Mouse (Mus musculus): ENCODE results near the gene Capn11.

Capn11 gene

DNA sequence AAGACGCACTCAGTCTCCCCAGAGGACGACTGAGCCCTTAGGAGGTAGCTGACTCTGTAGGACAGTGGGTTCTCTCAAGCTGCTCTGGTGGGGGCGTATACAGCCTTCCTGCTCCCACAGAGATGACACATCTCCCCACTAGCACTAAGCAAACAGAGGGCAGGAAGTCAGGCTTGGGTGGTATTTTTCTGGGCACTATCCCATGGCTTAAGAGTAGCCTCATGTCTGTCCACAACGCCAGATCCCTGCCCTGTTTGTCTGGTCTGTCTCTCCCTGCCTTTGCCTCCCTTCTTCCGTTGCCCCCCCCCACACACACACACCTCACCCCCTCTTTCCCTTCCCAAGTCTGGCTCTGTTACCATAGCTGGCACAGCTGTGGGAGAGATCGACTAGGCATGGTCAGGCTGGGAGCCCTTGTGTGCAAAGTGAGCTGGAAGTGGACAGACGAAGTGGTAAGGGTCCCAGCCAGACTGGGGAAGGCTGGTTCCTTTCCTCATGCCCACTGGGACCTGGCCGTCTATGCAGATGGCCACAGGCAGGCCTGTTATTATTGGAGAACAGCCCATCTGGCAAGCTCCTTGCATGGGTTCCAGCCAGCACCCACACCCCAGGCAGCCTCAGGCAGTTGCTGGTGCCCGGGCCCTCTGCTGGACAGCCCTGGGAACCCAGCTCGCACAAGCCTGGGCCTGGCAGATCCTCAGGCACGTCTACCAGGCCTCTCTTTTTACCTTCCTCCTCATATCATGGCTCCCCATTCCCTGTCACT, 62.3 kb downstream of the Capn11 start:
- peak; percentile 62 for DNase-seq

DNA sequence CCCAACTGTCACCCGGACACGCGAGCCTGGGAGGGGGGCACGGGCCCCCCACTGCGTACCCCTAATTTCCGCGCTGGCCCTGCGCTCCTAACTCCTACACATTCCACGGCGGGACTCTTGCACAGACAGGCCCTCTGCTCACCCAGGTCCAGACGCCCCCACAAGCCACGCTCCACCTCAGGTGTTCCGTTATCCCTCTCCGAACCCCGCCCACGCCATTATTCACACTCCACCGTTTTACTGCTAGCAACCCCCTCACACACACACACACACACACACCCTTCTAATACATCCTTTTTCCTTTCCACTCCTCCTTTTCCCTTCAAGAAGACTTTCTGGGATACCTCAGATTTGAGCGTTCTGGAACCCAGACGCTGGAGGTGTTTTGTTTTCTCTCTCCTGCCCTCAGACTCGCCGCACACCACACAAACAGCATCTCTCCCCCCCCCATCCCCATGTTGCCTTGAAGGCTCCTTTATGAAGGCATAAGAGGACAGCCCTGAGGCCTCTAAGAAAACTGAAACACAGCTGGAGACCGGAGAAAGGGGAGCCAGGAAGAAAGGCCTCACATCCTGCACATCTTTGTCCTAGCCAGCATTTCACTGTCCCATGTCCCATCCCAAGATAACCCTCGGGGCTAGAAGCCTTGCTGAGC, 63.3 kb downstream of the Capn11 start:
- DNase-seq, result peak; percentile 43

DNA sequence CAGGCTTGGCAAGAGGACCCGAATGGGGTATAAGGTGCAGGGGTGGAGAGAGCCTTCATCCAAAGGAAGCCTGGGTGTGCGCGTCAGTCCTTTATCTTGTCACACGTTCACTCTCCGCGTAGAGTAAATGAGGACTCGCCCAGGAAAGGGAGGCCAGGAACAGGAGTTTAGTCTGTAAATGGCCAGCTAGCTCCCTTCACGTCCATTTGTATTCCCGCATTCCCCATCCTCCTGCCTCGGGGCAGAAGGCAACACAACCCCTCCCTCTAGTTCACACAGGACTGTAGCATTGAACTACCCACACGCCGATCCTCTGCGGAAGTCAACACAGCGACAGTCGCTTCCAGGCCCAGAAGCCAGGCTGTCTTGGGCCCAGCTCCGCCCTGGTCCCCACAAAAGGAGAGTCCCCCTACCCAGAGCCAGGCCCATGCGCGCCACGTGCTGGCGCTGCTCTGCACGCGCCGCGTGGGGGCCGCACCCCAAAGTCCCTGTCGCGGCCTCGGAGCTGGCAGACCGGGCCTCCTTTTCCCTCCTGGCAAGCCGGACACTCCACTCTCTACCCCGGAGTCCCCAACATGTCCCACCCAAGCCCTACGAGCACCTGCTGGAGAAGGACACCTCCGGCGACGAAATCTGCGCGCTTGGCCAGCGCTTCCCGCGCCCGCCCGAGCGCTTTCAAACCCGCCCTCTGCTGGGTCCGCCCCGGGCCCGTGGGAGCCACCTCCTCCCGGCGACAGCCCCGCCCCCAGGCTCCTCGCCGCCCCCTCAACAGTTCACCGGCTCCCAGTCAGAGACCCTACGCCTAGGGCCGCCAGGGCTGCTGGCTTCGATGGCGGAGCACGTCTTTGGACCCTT, 64.0 kb downstream of the Capn11 start:
- peak; percentile 62 for DNase-seq

DNA sequence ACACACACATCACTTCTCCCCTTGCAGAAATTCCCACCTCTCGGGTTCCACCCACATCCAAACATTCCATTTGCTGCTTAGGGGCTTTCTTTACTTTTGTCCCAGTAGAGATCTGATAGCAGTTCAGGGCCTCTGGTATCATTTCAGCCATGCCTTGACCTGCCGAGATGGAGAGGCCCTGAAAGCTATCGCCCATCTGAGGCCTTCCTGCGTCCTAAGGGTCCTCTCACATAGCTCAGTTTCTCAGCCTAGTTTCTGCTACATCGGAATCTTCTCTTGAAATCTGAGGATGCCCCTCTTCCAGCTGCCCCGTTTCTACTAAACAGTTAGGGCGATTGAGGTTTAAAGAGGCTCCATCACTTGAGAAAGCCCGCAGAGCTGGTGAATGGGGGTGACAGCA, 64.9 kb downstream of the Capn11 start:
- no peak for DNase-seq

DNA sequence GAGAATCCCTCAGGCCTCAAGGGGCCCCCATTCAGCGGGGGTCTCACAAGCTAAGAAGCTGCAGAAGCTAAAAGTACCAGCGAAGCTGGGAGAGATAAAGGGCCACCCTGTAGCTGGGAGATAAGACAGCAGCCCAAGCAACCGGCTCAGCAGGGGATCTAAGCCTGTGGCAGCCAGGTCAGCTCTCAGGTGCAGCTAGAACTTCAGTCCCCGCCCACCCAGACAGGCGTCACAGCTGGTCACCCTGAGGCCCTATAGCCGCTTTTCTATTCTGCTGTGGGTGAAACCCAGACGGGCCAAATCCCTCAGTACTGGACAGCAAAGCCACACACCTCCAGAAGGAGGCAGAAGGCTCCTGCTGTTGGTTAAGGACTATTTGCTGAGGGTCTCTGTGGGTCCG, 65.6 kb downstream of the Capn11 start:
- no peak for DNase-seq

DNA sequence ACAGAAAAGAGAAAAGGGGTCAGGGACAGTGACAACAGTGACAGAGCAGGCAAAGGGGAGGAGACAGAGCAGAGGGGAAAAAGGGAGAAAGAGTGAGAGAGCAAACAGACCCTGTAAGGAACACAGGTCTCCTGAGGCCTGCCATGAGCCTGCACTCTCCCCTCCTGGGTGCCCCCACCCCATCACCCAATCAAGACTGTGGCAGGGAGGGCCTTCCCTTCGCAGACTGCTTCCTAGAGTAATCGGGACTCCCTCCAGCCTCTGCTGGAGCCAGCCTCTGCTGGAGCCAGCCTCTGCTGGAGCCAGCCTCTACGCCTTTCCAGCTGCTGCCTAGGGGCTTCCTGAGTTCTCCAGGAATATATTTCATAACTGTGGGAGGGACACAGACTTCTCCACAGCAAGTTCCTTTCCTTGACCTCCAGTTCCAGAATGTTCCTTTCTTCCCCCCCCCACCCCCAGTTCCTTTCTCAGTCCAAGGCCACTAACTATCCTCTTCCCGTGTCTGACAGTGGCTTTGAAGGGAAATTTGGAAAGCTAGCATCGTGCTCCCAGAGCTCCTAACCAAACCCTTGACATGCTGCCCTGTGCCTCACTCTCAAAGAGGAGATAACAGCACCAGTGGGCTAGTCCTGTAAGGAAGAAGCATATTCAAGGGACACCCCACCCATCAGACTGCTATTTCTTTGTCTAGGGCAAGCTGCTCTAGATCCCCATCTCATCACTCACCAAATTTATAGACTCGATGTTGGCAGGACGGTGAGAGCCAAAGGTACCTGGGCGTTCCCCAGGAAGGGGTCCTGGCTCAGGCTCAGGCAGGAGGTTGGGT, 66.3 kb downstream of the Capn11 start:
- DNase-seq, result no peak

DNA sequence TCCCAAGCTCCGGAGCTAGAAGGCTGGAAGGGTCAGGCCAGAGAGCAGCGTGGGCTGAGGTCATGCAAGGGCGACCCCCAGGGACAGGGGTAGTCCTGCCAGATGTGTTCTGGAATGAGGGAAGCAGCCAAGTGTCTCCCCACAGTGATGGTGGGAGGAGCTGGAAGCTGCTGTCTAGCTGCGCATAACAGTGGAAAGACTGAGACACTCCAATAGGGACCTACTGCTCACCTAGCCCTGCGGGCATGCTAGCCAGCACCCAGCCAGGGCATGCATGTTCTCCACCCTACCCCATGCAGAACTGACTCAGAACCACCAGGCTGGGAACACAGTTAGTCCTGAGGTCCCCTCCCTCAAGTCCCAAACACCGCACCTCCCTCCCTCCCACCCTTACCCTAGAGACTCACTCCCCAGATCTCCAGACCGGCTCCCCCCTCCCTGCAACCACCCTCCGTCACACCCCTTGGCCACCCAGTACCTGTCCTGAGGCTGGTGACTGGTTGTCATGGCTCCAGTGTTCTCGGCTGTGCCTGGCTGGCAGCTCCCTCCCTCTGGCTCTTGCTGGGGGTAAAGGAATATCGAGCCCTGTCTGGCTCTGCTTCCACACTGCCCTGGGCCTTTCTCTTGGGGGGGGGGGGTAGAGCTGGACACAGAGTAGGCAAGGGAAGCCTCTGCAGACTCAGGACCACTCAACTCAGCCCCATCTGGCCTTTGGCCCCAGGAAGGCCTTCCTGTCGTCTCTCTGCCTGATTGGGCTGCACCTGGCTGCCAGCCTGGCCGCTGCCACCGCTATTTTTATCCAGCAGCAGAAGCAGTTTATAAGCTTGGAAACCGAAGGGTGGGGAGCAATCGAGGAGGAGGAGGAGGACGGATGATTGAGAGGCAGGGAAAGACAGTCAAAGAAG, 67.2 kb downstream of the Capn11 start:
- no peak for DNase-seq

DNA sequence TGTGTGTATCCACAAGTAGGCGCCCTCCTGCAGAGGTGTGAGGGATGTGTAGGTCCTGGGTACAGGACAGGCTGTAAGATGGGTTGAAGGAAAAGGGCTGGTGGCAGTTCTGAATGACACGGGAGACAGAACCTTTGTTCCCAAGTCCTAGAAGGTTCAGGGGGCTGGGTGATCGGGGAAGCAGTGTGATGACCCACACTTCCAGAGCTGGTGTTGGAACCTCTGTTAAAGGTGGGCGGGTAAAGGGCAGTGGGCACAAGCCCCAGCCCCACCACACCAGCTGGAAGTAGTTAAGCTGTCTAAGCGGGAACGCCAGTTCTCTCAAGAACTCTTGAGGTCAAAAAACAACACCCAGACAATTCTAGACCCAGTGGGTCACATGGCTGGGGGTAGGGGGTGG, 68.7 kb downstream of the Capn11 start:
- no peak for DNase-seq

DNA sequence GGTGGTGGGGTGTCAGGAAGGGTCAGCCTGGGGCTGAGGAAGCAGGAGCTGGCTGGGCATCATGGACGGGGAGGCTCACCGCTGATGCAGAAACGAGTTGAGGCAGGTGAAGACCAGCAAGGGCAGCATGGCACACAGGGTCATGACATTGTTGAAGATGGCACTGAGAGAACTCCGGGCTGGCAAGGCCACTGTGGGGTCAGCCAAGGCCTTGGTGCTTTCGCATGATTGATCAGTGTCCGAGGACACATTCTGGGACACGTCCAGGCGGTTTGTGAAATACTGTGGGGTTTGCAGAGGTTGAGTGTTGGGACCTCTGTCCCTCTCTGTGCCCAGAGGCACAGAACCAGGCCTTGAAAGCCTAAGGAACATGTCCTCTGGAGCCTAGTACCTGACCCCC, 69.3 kb downstream of the Capn11 start:
- DNase-seq, result no peak

DNA sequence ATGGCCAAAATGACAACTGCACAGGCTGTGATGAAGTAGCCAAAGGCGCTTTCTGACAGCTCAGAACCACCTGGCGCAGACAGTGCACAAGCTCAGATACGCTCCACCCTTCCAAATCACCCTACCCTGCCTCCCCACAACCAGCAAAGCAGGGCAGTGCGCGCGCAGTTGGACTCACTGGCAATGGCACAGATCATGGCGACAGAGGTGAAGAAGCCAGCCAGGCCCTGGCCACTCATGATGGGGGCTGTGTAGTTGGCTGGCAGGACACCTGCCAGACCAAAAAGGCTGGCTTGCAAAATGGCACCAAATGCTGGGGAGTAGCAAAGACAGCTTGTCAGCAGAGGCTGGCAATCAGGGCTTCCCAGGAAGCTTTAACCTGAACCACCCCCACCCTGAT, 69.9 kb downstream of the Capn11 start:
- no peak for DNase-seq

DNA sequence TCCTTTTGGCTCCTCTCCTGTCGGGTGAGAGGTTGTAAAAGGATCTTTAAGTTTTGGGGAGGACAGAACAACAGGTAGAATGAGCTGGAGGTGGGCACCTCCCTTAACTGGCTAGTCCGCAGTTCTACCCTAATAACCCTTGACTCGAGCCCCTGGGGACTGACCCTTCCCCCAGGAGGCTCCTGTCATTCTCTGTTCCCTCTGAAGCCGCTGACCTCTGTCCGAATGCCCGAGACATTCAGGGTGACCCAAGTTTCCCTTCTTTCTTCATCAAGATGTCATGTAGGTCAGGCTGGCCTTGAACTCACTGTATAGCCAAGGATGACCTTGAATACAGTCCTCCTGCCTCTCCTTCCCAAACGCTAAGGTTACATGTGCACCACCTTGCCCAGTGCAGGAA, 70.8 kb downstream of the Capn11 start:
- DNase-seq, result no peak

DNA sequence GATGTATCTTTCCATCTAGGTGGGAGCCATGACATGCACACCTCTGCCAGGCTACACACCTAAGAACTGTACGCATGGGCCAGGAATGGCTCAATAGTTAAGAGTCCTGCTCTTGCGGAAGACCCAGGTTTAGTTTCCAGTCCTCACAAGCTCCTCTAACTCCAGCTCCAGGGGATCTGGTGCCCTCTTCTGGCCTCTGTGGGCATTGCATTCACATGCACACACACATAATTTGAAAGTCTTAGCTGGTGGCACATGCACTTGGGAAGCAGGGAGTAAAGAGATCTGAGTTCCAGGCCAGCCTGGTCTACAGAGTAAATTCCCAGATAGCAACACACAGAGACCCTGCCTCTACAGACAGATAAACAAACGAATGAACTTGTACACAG, 72.7 kb downstream of the Capn11 start:
- DNase-seq, result no peak

DNA sequence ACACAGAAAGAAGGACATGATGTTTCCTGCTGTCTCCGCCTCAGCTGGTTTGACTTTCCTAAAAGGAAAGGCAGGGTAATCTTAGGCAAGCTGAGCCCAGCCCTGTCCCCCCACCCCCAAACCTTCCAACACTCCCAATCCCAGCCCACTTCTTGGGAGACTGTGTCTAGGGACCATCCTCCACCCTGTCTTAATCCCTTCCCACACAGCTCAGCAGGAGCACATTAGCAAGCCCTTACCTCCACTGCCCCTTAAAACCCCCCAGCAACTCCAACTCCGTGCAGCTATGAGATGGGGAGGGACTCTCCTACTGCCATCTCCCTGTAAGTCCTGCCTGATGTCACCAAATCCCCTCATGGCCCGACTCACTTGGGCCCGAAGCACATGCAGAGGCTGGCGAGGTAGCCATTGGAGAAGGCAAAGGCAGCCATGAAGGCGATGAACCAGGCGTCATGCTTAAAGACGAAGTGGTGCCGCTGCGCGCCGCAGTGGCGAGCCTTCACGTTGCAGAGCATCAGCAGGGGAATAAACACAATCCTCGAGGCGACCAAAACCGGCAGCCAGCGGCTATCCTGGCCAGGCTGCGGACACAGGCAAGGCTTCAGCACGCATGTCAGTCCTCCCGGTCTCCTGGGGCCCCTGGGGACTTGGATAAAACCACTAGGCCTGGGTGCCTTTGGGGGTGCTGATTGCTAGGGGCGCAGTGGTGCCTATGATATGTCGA, 73.2 kb downstream of the Capn11 start:
- no peak for DNase-seq

DNA sequence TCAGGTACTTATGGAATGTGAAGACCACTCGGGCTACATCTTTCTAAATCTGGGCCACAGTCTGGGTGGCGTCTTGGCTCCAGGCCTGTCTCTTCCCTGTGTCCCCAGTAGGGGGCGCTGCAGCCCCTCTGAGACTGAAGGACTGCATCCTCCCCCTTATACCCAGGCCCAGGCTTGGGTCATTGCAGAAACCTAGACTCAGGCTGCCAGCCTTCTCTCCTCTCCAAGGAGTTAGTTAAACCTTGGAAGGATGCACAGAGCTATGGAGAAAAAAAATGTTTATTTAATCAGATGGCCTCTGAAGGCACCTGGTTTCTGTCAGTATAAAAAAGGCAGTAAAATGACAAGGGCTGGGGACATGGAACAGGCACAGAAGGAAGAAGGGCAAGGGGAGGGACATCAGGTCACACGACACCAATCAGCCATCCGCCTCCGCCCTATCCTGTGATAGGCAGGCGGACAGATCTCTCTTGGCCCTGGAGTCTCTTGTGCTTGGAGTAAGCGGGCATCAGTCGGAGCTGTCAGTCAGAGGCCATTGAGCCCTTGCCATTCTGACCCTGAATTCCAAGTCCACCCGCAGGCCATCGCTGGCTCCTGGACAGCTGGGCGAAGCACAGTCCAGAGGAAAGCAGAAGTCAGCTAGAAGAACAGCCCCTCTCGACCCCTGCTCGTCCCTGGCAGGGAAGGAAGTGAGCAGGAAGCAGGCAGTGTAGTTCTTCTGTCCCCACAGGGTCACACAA, 74.0 kb downstream of the Capn11 start:
- peak; percentile 78 for DNase-seq

DNA sequence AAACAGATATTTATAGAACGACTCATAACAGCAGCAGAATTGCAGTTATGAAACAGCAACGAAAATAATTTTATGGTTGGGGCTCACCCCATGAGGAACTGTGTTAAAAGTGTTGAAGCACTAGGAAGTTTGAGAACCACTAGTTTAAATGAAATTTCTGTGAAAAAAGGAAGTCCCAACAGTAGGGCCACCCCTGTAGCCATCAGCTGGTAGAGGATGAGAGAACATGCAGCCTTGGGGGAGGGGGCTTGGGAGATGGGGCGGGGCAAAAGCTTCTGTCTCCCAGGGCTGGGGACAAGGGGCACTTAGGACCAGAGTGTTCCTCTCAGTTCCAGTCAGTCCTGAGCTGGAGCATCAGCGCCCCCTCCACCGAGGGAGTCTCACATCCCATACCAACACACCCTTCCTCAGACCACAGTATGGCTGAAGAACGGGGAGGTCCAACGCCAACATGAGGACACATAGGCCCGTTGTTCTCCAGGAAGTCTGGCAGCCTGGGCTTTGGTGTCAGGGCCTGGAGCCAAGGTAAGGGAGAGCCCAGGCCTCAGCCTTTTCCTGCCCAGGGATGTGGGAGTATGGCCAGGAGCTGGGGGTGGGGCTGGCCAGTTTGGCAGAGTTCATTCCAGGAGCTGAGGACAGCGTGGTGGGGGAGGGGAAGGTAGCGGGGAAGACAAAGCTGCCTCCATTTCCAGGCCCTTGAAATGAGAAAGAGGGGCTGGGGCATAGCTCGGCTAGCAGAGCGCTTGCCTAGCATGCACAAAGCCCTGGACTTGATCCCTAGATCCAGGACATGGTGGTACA, 74.8 kb downstream of the Capn11 start:
- DNase-seq, result peak; percentile 72

DNA sequence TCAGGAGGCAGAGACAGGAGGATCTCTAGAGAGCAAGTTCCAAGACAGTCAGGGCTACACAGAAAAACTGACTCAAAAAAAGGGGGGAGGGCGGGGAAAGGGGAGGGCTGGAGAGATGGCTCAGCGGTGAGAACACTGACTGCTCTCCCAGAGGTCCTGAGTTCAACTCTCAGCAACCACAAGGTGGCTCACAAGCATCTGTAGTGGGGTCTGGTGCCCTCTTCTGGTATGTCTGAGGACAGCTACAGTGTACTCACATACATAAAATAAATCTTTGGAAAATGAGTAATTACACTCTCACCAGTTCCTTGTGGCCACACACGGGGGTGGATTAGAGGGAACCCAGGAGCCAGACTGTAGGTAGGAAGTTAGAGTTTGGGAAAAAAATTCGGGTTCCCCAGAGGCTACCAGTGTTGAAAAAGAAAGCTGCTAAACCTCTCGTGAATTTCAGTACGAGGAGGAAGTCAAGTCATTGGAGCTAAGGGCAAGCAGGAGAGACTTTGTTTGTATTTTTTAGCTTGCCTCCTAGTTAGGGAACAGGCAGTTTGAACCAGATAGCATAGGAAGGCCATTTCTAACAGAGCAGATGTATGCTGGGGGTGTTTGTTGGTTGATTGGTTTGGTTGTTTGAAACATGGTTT, 76.3 kb downstream of the Capn11 start:
- DNase-seq, result peak; percentile 9

DNA sequence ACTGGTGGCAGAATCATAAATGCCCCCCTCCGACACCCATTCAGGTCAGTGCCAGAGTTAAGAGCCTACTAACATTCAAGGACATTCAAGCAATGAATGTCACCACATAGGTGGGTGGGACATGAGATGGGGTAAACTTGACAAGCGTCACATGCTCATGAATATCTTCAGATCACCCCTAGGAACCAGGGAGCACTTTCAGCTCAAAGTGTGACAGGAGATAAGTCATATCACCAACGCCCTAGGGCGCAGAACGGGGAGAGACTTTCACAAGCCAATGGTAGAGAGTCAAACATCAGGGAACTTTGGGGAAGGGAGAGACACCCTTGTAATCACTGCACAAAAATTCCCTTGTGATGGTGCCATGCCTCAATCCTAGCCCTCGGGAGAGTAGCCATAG, 76.9 kb downstream of the Capn11 start:
- no peak for DNase-seq

DNA sequence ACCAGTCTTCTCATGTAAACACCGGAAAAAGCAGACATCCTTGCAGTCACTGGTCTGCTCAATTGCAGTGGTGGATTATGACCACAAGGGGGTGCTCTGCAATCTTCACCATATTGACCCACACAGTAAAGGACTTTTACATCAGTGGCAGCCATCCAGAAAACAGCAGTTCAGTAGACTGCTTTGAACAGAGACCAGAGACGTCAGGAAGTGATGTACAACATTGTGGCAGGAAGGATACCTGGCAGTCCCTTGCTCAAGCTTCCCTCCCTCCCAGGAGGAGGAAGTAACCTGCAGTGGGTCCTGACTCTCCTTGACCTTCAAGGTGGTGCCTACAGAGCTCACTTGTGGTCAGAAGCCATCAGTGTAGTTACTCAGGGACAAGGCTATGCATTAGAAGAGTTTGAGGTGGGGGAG, 77.5 kb downstream of the Capn11 start:
- no peak for DNase-seq

DNA sequence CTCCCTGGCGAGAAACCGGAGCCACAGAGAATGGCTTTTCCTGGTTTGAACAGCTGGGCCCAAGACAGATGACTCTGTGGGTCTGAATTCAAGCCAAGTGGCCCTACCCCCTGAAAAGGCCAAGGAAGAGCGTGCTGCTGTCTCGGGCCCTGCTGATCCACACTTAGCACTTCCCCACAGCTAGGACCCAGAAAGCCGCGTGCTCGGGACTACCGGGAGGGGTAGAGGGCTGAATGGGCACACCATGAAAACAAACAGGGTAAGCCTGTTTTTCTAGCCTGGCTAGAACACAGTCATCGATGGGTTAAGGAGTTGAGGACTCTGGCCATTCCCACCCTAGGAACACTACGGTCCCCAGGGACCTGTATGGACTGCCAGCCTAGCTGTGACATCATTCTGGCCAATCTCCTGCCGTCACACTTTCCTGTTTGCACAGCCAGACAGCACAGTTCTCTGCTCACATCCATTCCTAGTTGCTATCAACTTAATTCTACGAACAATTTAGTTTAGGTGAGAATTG, 78.1 kb downstream of the Capn11 start:
- no peak for DNase-seq

Data from right cerebral cortex, postnatal 14 days (tissue).